ENCODE assay signal across 13 mouse cellular contexts in genomic region chr6:88722906-88723305, GRCm38 (mm10).
"Had no signal": no experiment of that assay in that cellular context is flagged by ENCODE, and none has a peak within 500 bp of the region (broad histone marks: within the 10 kb centered on the region; RNA-seq: fewer than 3 reads in every experiment).

No protein-coding gene starts in this region.

- H3K36me3 ChIP-seq: limb, embryonic 15.5 days; midbrain, embryonic 10.5 days; neural tube, embryonic 12.5 days had no signal

- H3K27ac ChIP-seq: limb, embryonic 15.5 days; midbrain, embryonic 10.5 days; neural tube, embryonic 12.5 days had no signal

- H3K4me2 ChIP-seq: limb, embryonic 15.5 days; lung, embryonic 14.5 days; neural tube, embryonic 12.5 days had no signal

- H3K9ac ChIP-seq: limb, embryonic 15.5 days; lung, embryonic 14.5 days; neural tube, embryonic 12.5 days had no signal

- H3K9me3 ChIP-seq: limb, embryonic 15.5 days; midbrain, embryonic 10.5 days; neural tube, embryonic 12.5 days had no signal

- H3K4me3 ChIP-seq: limb, embryonic 15.5 days; midbrain, embryonic 10.5 days; neural tube, embryonic 12.5 days had no signal

- DNase-seq: kidney, postnatal 25 days; left cerebral cortex, postnatal 4 days; lung, embryonic 14.5 days; lung, postnatal 10 days; midbrain, embryonic 14.5 days; retina, postnatal 1 day; right cerebral cortex, postnatal 4 days; spleen, adult 18-20 months; thymus, postnatal 36 days had no signal

- ATAC-seq: intestine, postnatal 0 days had no signal
